Mouse (Mus musculus) hindbrain, postnatal 0 days (tissue): ENCODE results near the gene Il27ra. TPM values are rescaled to one million over a fixed set of nuclear protein-coding genes. Genes with fewer than 3 reads are reported as not detected.

Source experiments
- ATAC-seq: fragments of 200-750 bp; cut with Nextera tagmentation; 2 replicates; pipeline ENCODE4 v1.8.0; 2017; ENCODE audit warnings: mild to moderate bottlenecking, moderate TSS enrichment, moderate library complexity
- DNase-seq: peaks from one replicate; pipeline ENCODE4 v3.0.0-alpha.2; 2015; ENCODE audit warnings: low spot score
- H3K27ac ChIP-seq: fragments of 300-500 bp; sonication (generic); 2 replicates; pipeline ENCODE4 v1.5.1; 2014; ENCODE audit warnings: mild to moderate bottlenecking
- H3K27me3 ChIP-seq: fragments of 300-500 bp; sonication (generic); 2 replicates; pipeline ENCODE4 v1.6.1; 2014; ENCODE audit warnings: low read length, mixed read lengths; ENCODE audit not compliant: insufficient read depth
- H3K36me3 ChIP-seq: fragments of 300-500 bp; sonication (generic); 2 replicates; pipeline ENCODE4 v1.6.1; 2014; ENCODE audit warnings: low read length, mixed read lengths; ENCODE audit not compliant: insufficient read depth
- H3K4me1 ChIP-seq: fragments of 300-500 bp; sonication (generic); 2 replicates; pipeline ENCODE4 v1.6.1; 2014; ENCODE audit warnings: antibody characterized with exemption, low read length, mixed read lengths; ENCODE audit not compliant: insufficient read depth
- H3K4me2 ChIP-seq: fragments of 300-500 bp; sonication (generic); 2 replicates; pipeline ENCODE4 v1.6.1; 2014; ENCODE audit warnings: low read depth, mild to moderate bottlenecking, low read length, moderate library complexity, mixed read lengths
- H3K4me3 ChIP-seq: fragments of 300-500 bp; sonication (generic); 2 replicates; pipeline ENCODE4 v1.5.1; 2014; ENCODE audit warnings: low read length
- H3K9ac ChIP-seq: fragments of 300-500 bp; sonication (generic); replicated peaks from 2 replicates; pipeline ENCODE4 v1.6.1; 2014; ENCODE audit warnings: mild to moderate bottlenecking, low read length, moderate library complexity, mixed read lengths
- H3K9me3 ChIP-seq: fragments of 300-500 bp; sonication (generic); 2 replicates; pipeline ENCODE4 v1.6.1; 2016; ENCODE audit warnings: low read length, mixed read lengths
- CTCF ChIP-seq: IDR thresholded peaks from 2 replicates; pipeline ENCODE4 v1.5.1; 2016; ENCODE audit warnings: antibody characterized with exemption, control low read depth, low read depth
- WGBS: fragments of 180-500 bp; shearing (Covaris S2); extraction: QIAGEN DNeasy Blood & Tissue Kit; methylation state at CpG from one replicate; pipeline ENCODE4 v1.1.7; 2014; 5-methylcytosine and 5-hydroxymethylcytosine counted together
- polyA plus RNA-seq: library from polyadenylated mRNA; unstranded; fragments of >200 nt; fragmentation: Nextera tagmentation; extraction: Ambion mirVana; gene quantifications from 2 replicates; pipeline ENCODE4 v1.2.1, GENCODE M21; 2015
- total RNA-seq: library from RNA; depleted of rRNA; stranded (reverse); fragments of >200 nt; gene quantifications from 2 replicates; pipeline ENCODE4 v1.2.3, GENCODE M21; 2014

Il27ra gene
- total and polyA plus RNA-seq, 2 experiments from 2014 or later: 0.29 to 0.47 TPM

DNA sequence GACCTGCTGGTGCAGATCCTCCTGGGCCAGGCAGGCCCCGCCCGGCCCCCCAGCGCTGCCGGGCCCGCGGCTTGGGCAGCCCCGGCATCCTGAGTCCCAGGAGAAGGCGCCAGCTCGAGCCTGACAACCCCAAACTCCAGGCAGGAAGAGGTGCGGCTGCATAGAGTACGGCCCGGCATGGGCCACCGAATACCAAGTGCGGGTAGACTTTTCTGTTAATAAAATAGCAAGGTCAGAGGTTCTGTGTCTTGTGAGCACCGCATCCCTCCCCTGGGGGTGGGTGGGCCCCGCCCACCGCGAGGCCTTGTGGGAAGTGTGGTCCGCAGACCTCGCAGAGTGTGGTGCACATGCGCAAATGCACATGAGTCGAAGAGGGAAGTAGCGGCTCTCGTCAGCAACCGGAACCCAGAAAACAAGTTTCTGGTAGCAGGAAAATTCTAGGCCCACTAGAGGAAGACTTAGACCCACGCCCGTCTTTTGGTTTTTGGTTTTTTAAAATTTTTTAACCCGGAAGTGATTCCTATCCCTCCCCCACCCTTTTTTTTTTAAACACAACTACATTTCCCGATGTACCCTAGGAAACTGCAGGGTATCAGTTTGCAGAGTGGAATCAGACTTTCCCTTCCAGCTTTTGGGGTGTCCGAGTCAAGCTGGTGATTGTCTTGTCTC lies 37.7 kb downstream of the Il27ra start:
- H3K4me1 ChIP-seq: 0 out of 2 replicates have a peak, but pooled peaks cover 3% of the 10 kb centered on the region
- DNase-seq: peak; percentile 96
- no peaks in the 10 kb centered on the region for H3K27me3 ChIP-seq
- peak overlapping the region; percentile 93 for H3K4me2 ChIP-seq
- H3K4me3 ChIP-seq: peak overlapping the region; percentile 54
- 1% methylated on average over 30 of the region's 30 CpGs for WGBS
- TF ChIP-seq CTCF: no peak
- peak overlapping the region; percentile 61 for H3K9ac ChIP-seq
- H3K9me3 ChIP-seq: no peaks in the 10 kb centered on the region
- ATAC-seq: peak; percentile 89
- peaks cover 4% of the 10 kb centered on the region; the same call in 1 of the 2 replicates for H3K36me3 ChIP-seq
- H3K27ac ChIP-seq: peak overlapping the region; percentile 78

DNA sequence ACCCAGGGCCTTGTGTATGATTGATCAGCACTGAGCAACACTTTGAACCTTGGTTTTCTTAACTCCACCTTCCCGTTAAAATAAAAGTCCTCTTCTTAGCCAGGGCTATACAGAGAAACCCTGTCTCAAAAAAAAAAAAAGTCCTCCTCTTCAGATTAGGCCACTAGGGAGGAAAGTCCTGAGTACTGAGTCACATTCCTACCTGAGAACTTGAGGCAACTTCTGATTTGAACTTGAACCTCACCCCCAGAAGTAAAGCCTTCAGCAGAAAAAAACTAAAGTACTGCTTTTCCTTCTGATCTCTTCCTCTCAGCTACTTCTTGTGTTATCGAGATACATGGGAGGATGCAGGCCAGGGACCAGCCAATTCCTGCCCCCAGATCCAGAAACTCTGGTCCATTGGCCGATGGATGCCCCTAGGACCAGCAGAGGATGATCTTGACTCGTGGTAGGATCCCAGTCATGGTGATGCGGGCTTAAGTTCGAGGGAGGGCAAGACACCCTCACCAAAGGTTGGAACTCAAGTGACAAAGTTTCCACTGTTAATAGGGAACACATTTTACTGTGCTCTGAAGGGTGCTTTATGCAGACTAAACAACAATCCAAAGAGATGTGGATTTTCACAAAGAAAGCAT lies 38.7 kb downstream of the Il27ra start:
- peak overlapping the region; percentile 54 for H3K4me3 ChIP-seq

DNA sequence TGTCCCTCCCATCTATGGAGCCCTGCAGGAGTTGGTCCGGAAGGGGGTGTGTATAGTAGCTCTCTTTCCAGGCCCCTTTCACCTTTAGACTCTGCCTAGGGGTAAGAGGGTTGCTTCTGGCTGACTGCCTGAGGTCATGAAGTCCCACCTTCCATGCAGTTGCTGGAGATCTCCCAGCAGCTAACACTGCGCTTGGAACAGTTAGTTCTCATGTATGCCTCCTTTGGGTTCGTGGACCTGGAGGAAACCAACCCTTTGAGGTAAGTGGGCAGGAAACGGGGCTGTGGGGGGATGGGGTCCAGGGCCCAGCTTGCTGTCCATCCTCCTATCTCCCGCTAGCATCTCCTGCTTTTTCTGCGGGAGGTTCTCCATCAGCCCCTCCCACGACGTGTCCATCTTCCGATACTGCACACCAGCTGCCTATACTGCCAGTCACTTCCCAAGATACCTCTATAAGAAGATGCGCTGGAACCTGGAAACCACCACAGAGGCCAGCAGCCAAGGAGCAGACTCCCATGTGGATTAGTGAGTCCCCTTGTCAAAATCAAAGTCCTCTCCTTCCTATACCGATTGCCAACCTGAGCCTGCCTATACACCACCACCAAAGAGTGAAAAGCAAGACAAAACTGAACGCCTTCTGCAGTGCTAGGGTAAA lies 39.3 kb downstream of the Il27ra start:
- Histone ChIP-seq H3K4me3 (no peak overlapping the region), H3K9ac (no peak overlapping the region), H3K4me2 (no peak overlapping the region), H3K9me3 (no peaks in the 10 kb centered on the region), H3K27me3 (no peaks in the 10 kb centered on the region), H3K4me1 (0 out of 2 replicates have a peak, but pooled peaks cover 7% of the 10 kb centered on the region), H3K27ac (no peak overlapping the region), H3K36me3 (peaks cover 4% of the 10 kb centered on the region; the same call in 1 of the 2 replicates)
- 53% methylated on average over 12 of the region's 12 CpGs for WGBS
- TF ChIP-seq CTCF: no peak
- DNase-seq: no peak
- no peak for ATAC-seq

More for the DNA sequence above, 38.7 kb downstream of the Il27ra start:
- no peak for ATAC-seq
- H3K36me3 ChIP-seq: peaks cover 4% of the 10 kb centered on the region; the same call in 1 of the 2 replicates
- no peaks in the 10 kb centered on the region for H3K9me3 ChIP-seq
- WGBS: 77% methylated on average over 6 of the region's 6 CpGs
- no peak for TF ChIP-seq CTCF
- peak overlapping the region; percentile 93 for H3K4me2 ChIP-seq
- H3K27me3 ChIP-seq: no peaks in the 10 kb centered on the region
- no peak for DNase-seq
- H3K9ac ChIP-seq: peak overlapping the region; percentile 61; the same call in 1 of the 2 replicates
- 0 out of 2 replicates have a peak, but pooled peaks cover 7% of the 10 kb centered on the region for H3K4me1 ChIP-seq
- H3K27ac ChIP-seq: no peak overlapping the region

DNA sequence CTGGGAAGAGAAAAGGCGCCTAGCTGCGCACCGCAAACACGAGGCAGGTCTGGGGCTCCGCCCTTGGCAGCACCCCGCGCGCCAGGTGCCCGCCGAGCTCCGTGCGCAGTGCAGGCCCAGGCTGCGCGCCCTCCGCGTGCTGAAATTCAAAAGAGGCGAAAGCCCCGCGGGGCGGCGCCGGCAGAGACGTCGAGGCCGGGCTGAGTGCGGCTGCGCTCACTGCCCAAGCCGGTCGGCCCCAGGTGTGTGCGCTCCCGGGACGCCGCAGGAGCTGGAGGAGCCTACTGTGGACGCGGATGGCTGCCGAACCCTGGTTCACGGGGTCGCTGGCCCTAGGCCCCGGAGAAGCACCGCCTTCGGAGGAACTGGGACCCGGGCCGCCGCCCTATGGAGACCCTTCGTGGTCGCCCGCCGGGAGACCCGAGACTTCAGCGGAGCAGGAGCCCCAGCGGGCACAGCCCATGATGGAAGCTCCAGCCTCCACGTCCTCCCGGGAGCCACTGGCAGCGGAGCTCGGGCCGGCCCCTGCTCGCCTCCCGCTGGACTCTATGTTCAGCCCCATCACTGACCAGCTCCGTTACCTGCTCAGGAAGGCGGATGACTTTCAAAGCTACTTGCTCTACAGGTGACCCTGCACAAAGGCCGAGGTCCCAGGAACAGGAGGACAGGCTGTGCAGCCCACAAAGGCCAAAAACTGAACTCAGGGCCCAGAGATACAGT lies 40.9 kb downstream of the Il27ra start, which contains the start of gene 1700067K01Rik:
Gene 1700067K01Rik, plus strand, starts transcription at position 222 of the 720 bp plus-strand sequence.
- H3K27me3 ChIP-seq: no peaks in the 10 kb centered on the region
- 0 out of 2 replicates have a peak, but pooled peaks cover 7% of the 10 kb centered on the region for H3K4me1 ChIP-seq
- peak within 1 kb of the TSS; percentile 17; the same call in 1 of the 2 replicates for H3K9ac ChIP-seq
- H3K4me2 ChIP-seq: no peak within 1 kb of the TSS
- H3K9me3 ChIP-seq: no peaks in the 10 kb centered on the region
- no peak within 1 kb of the TSS for H3K4me3 ChIP-seq
- DNase-seq (no peak), ATAC-seq (no peak)
- TF ChIP-seq CTCF: no peak
- no peak within 1 kb of the TSS for H3K27ac ChIP-seq
- H3K36me3 ChIP-seq: peaks cover 4% of the 10 kb centered on the region; the same call in 1 of the 2 replicates
- 31% methylated on average over 60 of the region's 61 CpGs for WGBS

DNA sequence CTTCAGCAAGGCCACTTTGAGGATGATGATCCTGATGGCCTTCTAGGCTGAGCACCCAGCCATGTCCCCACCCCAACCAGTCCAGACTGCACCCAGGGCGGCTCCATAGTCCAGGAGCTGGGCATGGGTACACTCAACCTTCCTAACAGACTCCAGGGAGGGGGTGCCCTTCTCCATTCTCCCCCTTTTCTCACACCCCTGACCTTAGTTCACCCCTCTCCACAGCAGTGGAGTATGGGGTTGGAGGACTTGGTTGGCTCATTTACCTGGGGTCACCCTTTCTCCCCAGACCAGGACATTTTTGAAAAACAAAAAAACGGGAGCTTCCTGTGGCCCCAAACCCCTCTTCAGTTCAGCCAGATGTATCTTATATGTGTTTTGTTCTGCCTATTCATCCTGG lies 42.6 kb downstream of the Il27ra start:
- 94% methylated on average over 2 of the region's 2 CpGs for WGBS
- ATAC-seq: no peak
- DNase-seq: no peak
- no peak overlapping the region for H3K4me3 ChIP-seq
- no peaks in the 10 kb centered on the region for H3K9me3 ChIP-seq
- H3K36me3 ChIP-seq: peaks cover 9% of the 10 kb centered on the region; the same call in 1 of the 2 replicates
- no peak for TF ChIP-seq CTCF
- no peak overlapping the region for H3K9ac ChIP-seq
- no peak overlapping the region for H3K27ac ChIP-seq
- H3K4me2 ChIP-seq: no peak overlapping the region
- 0 out of 2 replicates have a peak, but pooled peaks cover 4% of the 10 kb centered on the region for H3K4me1 ChIP-seq
- H3K27me3 ChIP-seq: no peaks in the 10 kb centered on the region
